Mouse (Mus musculus) stomach, postnatal 0 days (tissue): Measurements from ENCODE around the gene Retreg3.

ENCODE experiments used
- CTCF ChIP-seq: IDR thresholded peaks from 2 replicates; pipeline ENCODE4 v1.5.1; 2016; ENCODE audit warnings: antibody characterized with exemption, low read depth, mild to moderate bottlenecking, moderate library complexity
- EP300 ChIP-seq: optimal IDR thresholded peaks from 2 replicates; pipeline ENCODE3; 2016; ENCODE audit warnings: antibody characterized with exemption

GRCm38 (mm10) chr11:101164677-101165580 lies 45.2 kb upstream of the Retreg3 start:
- no peak for TF ChIP-seq CTCF
- no peak for TF ChIP-seq EP300
